Mouse (Mus musculus) spleen, embryonic (tissue): Measurements from ENCODE around the gene Olfr1371.
"Not testable (repeated sequence)": the region's sequence is repeated elsewhere in the genome, so short reads cannot be mapped to it uniquely, and the experiment has no call there.

Experiments used
- CTCF ChIA-PET: fragments of 350-600 bp; sonication (Branson Sonifier 250); formaldehyde crosslinking; loops from one replicate; lab custom pipeline; 2022; lab: Charles Lee

Olfr1371 gene

DNA sequence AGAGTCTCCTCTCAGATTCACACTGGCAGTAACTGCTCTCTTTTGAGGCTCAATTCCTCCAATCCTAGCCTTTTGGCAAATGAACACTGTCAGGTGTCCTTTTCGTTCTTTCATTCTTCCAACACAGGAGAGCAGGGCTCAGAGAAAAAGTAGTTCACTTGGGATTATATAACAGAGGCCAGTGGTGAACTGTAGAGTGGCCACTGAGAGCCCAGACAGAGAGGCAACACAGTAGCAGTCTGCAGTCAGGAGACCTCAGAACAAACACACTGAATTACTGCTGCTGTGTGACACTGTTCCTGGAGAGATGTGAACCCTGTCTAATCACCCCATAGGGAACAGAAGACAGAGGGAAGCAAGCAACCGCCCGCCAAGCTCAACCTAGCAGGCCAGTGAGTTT is 13.3 kb upstream of the Olfr1371 start:
- CTCF ChIA-PET, result interaction anchor here (0.5 kb wide), 1 partner anchor 233 kb away, joined by 3 read pairs; no protein-coding TSS in a partner anchor

DNA sequence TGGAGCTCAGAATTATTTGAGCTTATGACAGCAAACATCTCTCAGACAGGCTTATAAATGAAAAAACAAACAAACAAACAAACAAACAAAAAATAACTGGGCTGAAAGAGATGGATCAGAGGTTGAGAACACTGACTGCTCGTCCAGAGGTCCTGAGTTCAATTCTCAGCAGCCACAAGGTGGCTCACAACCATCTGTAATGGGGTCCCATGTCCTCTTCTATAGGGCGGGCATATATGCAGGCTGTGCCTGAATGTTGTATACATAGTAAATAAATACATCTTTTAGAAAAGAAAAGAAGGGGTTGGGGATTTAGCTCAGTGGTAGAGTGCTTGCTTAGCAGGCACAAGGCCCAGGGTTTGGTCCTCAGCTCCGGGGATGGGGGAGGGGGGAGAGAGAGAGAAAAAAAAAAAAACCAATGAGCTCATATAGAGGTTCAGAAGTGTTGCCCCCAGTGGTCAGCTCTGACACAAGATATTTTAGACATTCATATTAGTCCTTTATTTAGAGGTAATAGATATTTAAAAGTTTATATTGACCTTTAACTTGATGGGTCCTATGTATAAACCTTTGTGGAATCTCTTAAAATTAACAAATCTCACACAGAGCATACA is 12.3 kb upstream of the Olfr1371 start:
- CTCF ChIA-PET, result no interaction called here

DNA sequence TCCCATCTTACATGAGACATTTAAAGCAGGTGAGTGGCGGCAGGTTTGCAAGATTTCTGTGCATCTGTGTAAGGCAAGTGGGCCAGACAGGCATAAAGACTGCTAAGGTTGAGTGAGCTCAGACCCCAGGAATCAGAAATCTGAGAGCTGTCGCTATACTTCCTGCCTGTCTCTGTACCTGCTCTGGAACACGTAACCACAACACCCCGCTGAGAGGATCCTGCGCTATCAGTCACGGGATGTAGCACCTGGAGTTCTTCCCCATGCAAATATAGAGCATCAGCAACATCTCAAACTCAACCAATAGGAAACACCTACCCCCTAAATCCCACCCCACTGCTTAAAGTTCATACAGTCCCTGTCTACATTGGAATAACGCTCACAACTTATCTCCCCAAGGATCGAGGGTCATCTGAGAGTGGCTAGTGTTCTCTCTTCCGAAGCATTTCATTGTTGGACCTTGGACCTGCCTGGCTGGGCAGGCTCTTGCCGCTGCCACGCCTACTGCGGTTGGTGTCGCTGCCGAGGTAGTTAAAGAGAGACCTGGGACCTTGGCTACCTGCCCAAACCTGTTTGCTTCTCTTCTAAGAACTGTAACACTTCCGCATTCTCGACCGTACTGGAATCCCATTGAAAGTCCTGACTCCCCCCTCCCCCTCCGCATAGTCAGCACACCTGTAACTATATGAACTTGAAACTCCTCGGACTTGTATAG is 10.3 kb upstream of the Olfr1371 start:
- CTCF ChIA-PET, result interaction anchor here (0.5 kb wide), 1 partner anchor 119 kb away, joined by 5 read pairs; no protein-coding TSS in a partner anchor

DNA sequence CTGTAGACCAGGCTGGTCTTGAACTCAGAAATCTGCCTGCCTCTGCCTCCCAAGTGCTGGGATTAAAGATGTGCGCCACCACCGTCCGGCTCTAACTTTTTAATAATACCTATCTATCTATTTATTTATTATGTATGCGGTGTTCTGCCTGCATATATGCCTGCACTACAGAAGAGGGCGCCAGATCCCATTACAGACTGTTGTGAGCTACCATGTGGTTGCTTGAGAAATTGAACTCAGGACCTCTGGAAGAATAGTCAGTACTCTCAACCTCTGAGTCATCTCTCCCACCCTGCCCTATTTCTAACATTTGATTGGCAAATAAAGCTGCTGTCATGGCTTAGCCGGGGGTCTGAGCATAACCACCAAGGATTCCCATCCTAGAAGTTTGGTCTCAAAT is 9.1 kb upstream of the Olfr1371 start:
- CTCF ChIA-PET, result interaction anchor here (0.6 to 0.7 kb wide), 3 partner anchors 147 to 807 kb away, joined by 3 to 34 read pairs (median 5); no protein-coding TSS in a partner anchor

DNA sequence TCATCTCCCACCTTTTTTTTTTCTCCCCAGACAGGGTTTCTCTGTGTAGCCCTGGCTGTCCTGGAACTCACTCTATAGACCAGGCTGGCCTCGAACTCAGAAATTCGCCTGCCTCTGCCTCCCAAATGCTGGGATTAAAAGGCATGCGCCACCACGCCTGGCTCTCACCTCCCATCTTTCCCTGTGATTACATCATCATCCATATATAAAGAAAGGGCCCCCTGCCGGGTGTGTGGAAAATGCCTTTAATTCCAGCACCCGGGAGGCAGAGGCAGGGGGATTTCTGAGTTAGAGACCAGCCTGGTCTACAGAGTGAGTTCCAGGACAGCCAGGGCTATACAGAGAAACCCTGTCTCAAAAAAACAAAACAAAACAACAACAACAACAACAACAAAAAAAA is 8.1 kb upstream of the Olfr1371 start:
- CTCF ChIA-PET, result not testable (repeated sequence)

DNA sequence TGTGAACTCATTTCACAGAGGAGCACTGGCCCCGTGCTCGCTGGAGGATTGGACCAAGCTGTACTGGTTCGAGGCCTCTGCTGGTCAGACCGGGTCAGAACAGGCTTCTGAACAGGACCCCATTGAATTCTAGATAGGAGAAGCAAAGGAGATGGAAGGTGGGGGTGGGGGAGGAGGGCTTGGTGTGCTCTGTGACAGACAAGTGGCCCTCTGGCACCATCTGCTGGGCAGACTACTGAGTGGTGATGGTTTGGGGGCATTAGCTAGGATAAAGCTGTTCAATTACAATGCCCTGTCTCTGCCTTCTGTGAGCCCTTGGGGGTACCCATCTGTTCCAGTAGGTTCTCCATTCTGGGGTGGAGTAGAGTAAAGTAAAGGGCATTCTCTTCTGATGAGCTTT is 6.5 kb upstream of the Olfr1371 start:
- CTCF ChIA-PET, result interaction anchor here (0.8 kb wide), 1 partner anchor 445 kb away, joined by 3 read pairs; no protein-coding TSS in a partner anchor

DNA sequence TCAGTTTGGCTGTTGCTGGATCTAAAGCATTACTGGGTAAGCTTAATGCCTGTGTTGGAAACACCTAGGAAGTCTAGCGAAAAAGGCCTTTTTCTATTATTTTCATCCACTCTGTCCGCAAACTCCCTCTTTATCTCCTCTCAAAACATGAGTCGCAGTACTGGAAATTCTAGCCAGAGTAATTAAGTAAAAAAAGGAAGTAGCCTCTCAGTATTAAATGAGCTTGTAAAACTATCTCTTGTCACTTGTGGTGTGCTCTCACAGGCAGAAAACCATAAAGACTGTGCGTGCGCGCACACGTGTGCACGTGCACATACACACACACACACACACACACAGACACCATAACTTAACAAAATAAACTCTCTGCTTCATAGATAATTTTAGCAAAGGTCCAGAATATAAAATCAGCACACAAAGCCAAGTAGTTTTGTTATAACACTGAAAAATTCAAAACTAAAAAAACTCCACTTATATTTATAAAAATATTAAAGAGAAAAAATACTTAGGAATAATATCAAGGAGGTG is 17.2 kb downstream of the Olfr1371 start:
- CTCF ChIA-PET, result interaction anchor here (0.7 kb wide), 1 partner anchor 220 kb away, joined by 6 read pairs; no protein-coding TSS in a partner anchor

DNA sequence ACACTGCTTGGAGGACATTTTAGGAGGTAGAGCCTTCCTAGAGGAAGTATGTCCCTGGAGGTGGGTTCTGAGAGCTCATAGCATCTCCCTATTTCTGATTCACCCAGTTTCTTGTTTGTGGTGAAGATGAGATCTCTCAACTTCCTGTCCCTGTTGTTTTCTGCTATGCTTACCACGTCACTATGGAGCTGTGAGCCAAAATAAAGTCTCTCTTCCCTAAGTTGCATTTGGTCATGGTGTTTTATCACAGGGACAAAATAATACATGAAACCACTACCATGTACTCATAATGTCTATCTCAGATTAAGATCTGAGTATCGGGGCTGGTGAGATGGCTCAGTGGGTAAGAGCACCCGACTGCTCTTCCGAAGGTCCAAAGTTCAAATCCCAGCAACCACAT is 33.1 kb downstream of the Olfr1371 start:
- CTCF ChIA-PET, result not testable (repeated sequence)

DNA sequence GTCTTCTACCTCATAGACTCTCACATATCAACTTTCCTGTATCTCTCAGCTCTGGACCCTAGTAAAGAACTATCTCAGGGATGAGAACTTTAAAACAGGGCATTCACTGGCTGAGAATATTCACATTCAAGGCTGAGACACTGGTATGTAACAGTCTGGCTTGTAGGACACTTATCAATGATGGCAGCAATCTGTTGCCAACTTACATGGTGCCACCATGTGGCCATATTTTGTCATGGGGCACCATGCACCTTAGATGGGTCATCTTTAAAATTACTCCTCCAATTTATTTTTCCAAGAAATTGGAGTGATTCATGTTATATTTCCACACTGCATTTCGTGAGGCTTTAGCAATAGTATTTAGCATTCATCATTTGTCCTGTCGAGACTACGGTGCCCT is 33.9 kb downstream of the Olfr1371 start:
- CTCF ChIA-PET, result interaction anchor here (0.7 kb wide), 2 partner anchors 318 to 1685 kb away, joined by 4 to 6 read pairs; no protein-coding TSS in a partner anchor

DNA sequence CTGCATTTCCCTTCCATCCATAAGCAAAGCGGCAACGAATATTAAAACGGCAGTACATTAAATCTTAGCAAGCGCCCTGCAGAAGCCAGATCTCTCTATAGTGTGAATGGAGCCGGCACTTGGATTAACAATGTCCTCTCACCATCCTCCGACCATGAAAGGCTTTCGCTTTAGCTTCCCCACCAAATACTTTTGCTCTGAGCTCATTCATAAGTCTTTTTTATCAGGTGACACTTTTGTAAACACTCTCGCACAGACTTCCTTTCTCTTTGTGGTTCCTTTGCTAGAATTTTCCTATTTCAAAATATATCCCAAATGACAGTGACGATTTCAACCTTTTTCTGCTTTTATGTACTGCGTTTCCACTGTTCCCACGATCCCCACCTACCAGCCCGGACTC is 45.3 kb downstream of the Olfr1371 start:
- CTCF ChIA-PET, result no interaction called here

DNA sequence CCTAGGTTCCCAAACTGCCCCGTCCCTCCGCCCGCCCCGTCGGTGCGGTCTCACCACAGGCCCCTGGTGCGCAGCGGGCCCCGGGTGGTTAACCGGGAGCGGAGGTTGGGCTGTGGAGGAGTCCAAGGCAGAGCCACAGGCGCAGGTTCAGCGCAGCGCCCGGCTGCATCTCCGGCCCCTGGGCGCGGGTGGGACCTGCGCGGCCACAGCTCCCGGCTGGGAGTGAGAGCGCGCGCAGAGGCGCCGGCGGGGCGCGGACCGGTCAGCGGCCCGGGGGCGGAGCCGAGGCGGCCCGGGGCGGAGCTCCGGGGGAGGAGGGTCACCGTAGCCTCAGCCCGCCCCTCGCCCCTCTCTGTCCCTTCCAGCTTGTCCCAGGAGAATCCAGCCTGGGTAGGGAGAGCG is 45.9 kb downstream of the Olfr1371 start:
- CTCF ChIA-PET, result not testable (repeated sequence)

DNA sequence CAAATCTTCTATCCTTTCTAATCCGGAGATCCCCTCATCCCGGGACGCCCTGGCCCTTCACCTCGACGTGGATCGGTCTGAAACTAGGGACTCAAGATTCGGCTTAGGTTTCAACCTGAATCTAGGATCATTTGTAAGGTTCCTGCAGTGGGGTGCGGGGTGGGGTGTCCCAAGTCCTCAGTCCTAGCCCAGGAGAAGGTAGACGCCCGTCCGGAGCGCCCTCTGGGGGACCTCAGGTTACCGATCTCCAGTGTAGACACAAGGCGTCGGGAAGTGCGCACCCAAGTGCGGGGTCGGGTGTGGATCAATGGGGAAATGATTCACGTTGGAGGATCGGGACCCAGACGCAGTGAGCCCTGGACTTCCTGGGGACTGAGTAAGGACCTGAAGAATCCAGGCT is 46.7 kb downstream of the Olfr1371 start:
- CTCF ChIA-PET, result no interaction called here

DNA sequence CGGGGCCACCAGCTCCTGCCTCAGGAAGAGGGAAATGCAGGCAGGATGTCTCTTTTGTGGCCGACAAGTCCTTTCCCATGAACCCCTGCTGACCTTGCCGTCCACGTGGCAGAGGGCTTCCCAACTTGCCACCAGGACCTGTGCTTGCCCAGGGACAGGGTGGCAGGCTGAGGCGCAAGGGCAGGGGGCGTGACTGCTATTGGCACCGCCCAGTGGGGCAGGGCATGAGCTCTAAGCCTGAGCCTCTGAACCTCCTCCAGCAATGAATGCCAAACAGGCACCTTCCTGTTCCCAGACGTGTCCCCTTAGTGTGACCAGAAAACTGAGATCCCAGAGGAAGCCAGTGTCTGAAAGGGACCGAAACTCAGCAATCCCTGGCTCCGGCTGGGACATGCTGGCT is 49.9 kb downstream of the Olfr1371 start:
- CTCF ChIA-PET, result no interaction called here
